Mouse (Mus musculus) hindbrain, postnatal 0 days (tissue): ENCODE data around the gene Gpr37. TPM values are rescaled to one million over a fixed set of nuclear protein-coding genes. Genes with fewer than 3 reads are reported as not detected.

Experiments used
- ATAC-seq: fragments of 200-750 bp; cut with Nextera tagmentation; 2 replicates; pipeline ENCODE4 v1.8.0; 2017; ENCODE audit warnings: mild to moderate bottlenecking, moderate TSS enrichment, moderate library complexity
- DNase-seq: peaks from one replicate; pipeline ENCODE4 v3.0.0-alpha.2; 2015; ENCODE audit warnings: low spot score
- H3K27ac ChIP-seq: fragments of 300-500 bp; sonication (generic); 2 replicates; pipeline ENCODE4 v1.5.1; 2014; ENCODE audit warnings: mild to moderate bottlenecking
- H3K27me3 ChIP-seq: fragments of 300-500 bp; sonication (generic); 2 replicates; pipeline ENCODE4 v1.6.1; 2014; ENCODE audit warnings: low read length, mixed read lengths; ENCODE audit not compliant: insufficient read depth
- H3K36me3 ChIP-seq: fragments of 300-500 bp; sonication (generic); 2 replicates; pipeline ENCODE4 v1.6.1; 2014; ENCODE audit warnings: low read length, mixed read lengths; ENCODE audit not compliant: insufficient read depth
- H3K4me1 ChIP-seq: fragments of 300-500 bp; sonication (generic); 2 replicates; pipeline ENCODE4 v1.6.1; 2014; ENCODE audit warnings: antibody characterized with exemption, low read length, mixed read lengths; ENCODE audit not compliant: insufficient read depth
- H3K4me2 ChIP-seq: fragments of 300-500 bp; sonication (generic); 2 replicates; pipeline ENCODE4 v1.6.1; 2014; ENCODE audit warnings: low read depth, mild to moderate bottlenecking, low read length, moderate library complexity, mixed read lengths
- H3K4me3 ChIP-seq: fragments of 300-500 bp; sonication (generic); 2 replicates; pipeline ENCODE4 v1.5.1; 2014; ENCODE audit warnings: low read length
- H3K9ac ChIP-seq: fragments of 300-500 bp; sonication (generic); replicated peaks from 2 replicates; pipeline ENCODE4 v1.6.1; 2014; ENCODE audit warnings: mild to moderate bottlenecking, low read length, moderate library complexity, mixed read lengths
- H3K9me3 ChIP-seq: fragments of 300-500 bp; sonication (generic); 2 replicates; pipeline ENCODE4 v1.6.1; 2016; ENCODE audit warnings: low read length, mixed read lengths
- CTCF ChIP-seq: IDR thresholded peaks from 2 replicates; pipeline ENCODE4 v1.5.1; 2016; ENCODE audit warnings: antibody characterized with exemption, control low read depth, low read depth
- WGBS: fragments of 180-500 bp; shearing (Covaris S2); extraction: QIAGEN DNeasy Blood & Tissue Kit; methylation state at CpG from one replicate; pipeline ENCODE4 v1.1.7; 2014; 5-methylcytosine and 5-hydroxymethylcytosine counted together
- polyA plus RNA-seq: library from polyadenylated mRNA; unstranded; fragments of >200 nt; fragmentation: Nextera tagmentation; extraction: Ambion mirVana; gene quantifications from 2 replicates; pipeline ENCODE4 v1.2.1, GENCODE M21; 2015
- total RNA-seq: library from RNA; depleted of rRNA; stranded (reverse); fragments of >200 nt; gene quantifications from 2 replicates; pipeline ENCODE4 v1.2.3, GENCODE M21; 2014; rRNA removed

Gpr37 gene
- total and polyA plus RNA-seq, 2 experiments from 2014 or later, result 6.9 to 8.5 TPM

DNA sequence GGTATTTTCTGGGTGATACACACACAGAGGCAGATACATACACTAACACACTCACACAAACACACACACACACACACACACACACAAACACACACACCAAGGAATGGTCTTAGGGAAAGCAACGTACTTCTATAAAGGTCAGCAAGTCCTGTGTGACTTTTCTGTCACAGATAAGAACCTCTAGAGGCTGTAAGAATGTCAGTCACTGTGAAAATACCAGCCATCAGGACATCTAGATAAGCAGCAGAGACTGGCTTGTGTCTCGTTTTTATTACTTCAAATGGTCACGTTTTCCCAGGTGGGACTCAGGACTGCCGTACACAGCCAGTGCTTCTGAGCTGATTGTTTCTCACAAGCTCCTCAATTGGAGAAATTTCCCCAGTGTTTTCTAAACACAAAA, 20.4 kb downstream of the Gpr37 start:
- H3K36me3 ChIP-seq, result no peaks in the 10 kb centered on the region
- no peaks in the 10 kb centered on the region for H3K27me3 ChIP-seq
- no peak overlapping the region for H3K4me3 ChIP-seq
- DNase-seq, result no peak
- H3K4me1 ChIP-seq, result no peaks in the 10 kb centered on the region
- no peak overlapping the region for H3K4me2 ChIP-seq
- ATAC-seq, result no peak
- 75% methylated on average over 4 of the region's 4 CpGs for WGBS
- no peak for TF ChIP-seq CTCF
- no peak overlapping the region for H3K27ac ChIP-seq
- no peak overlapping the region for H3K9ac ChIP-seq
- H3K9me3 ChIP-seq, result no peaks in the 10 kb centered on the region

DNA sequence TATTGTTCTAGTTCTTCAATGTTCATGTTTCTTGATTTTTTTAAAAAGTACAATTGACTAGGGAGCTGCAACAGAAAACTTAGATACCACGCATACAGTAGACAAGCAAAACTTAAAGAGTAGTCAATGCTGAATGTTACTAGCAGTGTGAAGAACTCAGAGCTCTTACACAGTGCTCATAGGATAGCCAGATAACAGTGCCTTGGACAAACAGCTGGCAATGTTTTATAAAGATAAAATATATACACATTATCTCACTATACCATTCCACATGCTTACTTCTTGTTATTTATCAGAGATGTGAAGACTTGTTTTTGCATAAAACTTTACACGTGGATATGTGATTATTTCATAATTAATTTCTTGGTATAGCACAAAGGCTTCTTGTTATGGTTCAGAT, 26.6 kb downstream of the Gpr37 start:
- DNase-seq (no peak), ATAC-seq (no peak)
- H3K4me2 ChIP-seq, result no peak overlapping the region
- WGBS, result 82% methylated on average over 2 of the region's 2 CpGs
- H3K36me3 ChIP-seq, result no peaks in the 10 kb centered on the region
- no peak overlapping the region for H3K27ac ChIP-seq
- no peaks in the 10 kb centered on the region for H3K9me3 ChIP-seq
- H3K4me3 ChIP-seq, result no peak overlapping the region
- TF ChIP-seq CTCF, result no peak
- H3K9ac ChIP-seq, result no peak overlapping the region
- H3K27me3 ChIP-seq, result no peaks in the 10 kb centered on the region
- H3K4me1 ChIP-seq, result no peaks in the 10 kb centered on the region

DNA sequence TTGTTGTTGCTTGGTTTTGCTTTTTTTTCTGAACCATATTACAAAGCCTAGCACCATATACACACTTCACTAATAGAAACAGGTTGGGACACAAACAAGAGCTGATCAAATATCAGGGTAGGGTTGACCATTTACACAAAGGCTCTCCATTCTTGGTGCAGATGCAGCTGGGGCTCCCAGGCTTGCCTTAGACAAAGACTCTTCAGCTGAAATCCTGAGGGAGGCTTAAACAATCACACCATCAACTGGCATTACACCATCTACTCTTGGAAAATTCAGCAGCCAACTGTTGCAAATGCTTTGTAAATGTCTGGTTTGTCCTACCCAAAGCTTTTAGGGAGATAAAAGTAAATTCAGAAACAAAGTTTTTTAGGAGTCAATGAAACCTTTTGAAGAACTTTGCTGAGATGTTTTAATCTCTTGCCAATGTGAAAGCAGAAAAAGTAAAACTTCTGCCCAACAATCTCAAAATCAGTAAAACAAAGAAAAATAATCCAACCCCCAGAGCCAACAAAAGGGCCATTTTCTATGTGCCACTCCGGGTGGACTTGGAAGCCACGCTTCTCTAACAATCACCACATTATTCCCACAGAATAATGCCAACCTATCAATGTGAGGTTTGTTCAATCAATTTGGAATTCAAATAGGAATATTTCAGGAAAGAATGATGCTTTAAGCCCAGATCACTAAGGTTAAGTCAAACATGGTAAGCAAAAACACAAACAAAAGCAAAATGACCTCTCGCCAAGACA, 30.4 kb downstream of the Gpr37 start:
- no peak overlapping the region for H3K27ac ChIP-seq
- no peaks in the 10 kb centered on the region for H3K4me1 ChIP-seq
- H3K27me3 ChIP-seq, result no peaks in the 10 kb centered on the region
- no peak for TF ChIP-seq CTCF
- H3K9me3 ChIP-seq, result no peaks in the 10 kb centered on the region
- H3K9ac ChIP-seq, result no peak overlapping the region
- ATAC-seq (no peak), DNase-seq (no peak)
- no peak overlapping the region for H3K4me2 ChIP-seq
- H3K4me3 ChIP-seq, result no peak overlapping the region
- WGBS, result 53% methylated on average over 3 of the region's 3 CpGs
- no peaks in the 10 kb centered on the region for H3K36me3 ChIP-seq

Other genes with a start within 250 kb of the Gpr37 start
- 22.8 and 24.7 TPM in 2 replicates for gene Pot1a, start 118.5 kb upstream of the Gpr37 start, total RNA-seq
- gene Pot1a, start 118.5 kb upstream of the Gpr37 start, polyA plus RNA-seq, result 17.0 and 17.6 TPM in 2 replicates